Mouse (Mus musculus) brain, embryonic 14.5 days (tissue): ENCODE data around the gene Trmt10a. TPM values are rescaled to one million over a fixed set of nuclear protein-coding genes. Genes with fewer than 3 reads are reported as not detected.
A peak's percentile ranks its signal among the peaks of the same experiment; 100 is the strongest.

Source experiments
- DNase-seq: peaks from one replicate; pipeline ENCODE4 v3.0.0-alpha.2; 2011; ENCODE audit warnings: low read depth
- CTCF ChIP-seq: fragments of 200-500 bp; IDR thresholded peaks from 2 replicates; pipeline ENCODE4 v1.5.1; 2012; ENCODE audit warnings: inconsistent platforms, mild to moderate bottlenecking, moderate library complexity, borderline replicate concordance; ENCODE audit not compliant: insufficient read depth, insufficient read length; ENCODE audit errors: extremely low read depth
- POLR2A ChIP-seq: fragments of 200-500 bp; IDR thresholded peaks from 2 replicates; pipeline ENCODE4 v1.6.1; 2012; ENCODE audit warnings: mild to moderate bottlenecking, inconsistent platforms, borderline replicate concordance; ENCODE audit not compliant: poor library complexity, insufficient read depth, insufficient read length, severe bottlenecking; ENCODE audit errors: extremely low read depth
- polyA plus RNA-seq: library from polyadenylated mRNA; depleted of rRNA; stranded (reverse); fragments of >200 nt; gene quantifications from 2 replicates; pipeline ENCODE4 v1.2.3, GENCODE M21; 2012

The Trmt10a gene
- polyA plus RNA-seq, 1 experiment, result 6.6 TPM

- DNase-seq, result peak; percentile 53
- no peak for TF ChIP-seq CTCF
- no peak for TF ChIP-seq POLR2A
Observed at GRCm38 (mm10) chr3:138142052-138142732, 1.1 kb upstream of the Trmt10a start.

- TF ChIP-seq CTCF, result no peak
- TF ChIP-seq POLR2A, result no peak
- peak; percentile 7 for DNase-seq
Observed at GRCm38 (mm10) chr3:138142733-138143314, 424 bp upstream of the Trmt10a start.

- DNase-seq, result peak; percentile 64
- no peak for TF ChIP-seq CTCF
- no peak for TF ChIP-seq POLR2A
Observed at GRCm38 (mm10) chr3:138144060-138144641, 903 bp downstream of the Trmt10a start.

DNA sequence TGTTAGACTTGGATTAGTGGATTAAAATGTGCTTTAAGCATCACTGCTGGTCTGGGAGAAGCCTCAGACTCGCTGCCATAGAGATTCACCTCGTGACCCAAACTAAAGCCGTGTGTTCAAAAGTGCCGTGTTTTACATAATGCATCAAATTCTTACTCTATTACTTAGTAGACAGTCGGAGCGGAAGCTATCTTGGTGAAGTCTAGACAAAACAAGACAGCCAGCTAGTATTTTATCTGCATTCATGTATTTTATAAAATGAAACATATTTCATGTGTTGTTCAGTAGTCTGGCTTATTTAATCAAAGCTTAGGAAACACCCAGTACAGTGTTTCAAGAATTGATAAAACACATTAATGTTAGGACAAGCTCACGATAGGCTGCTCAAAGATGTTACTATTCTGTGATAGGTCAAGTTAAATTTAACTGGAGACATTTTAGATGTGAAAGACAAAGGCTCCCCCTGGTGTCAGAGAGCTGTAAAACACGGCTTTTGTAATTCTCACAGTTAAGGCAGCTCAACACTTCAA lies 1.5 kb downstream of the Trmt10a start, which contains the start of gene Mttp:
TSS of gene Mttp (minus strand) at position 327 of the 530 bp plus-strand sequence.
- peak; percentile 94 for DNase-seq
- TF ChIP-seq CTCF (peak; percentile 55; the same call in 1 of the 2 replicates), POLR2A (no peak)

DNA sequence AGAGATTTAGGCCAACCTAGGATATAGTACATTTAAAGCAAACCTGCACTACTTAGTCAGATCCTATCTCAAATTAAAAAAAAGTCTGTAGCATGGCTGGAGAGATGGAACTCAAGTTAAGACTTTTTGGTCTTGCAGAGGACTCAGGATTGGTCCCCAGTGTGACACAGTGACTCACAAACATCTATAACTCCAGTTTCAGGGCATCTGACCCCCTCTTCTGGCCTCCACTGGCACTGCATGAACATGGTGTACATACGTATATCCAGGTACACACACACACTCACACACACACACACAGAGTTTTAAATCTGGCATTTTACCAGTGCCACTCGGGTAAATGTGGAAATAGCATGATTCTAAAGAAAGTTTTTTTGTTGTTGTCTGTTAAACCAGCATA lies 5.6 kb downstream of the Trmt10a start:
- TF ChIP-seq POLR2A (no peak), CTCF (no peak)

GRCm38 (mm10) chr3:138155062-138155461 lies 11.8 kb downstream of the Trmt10a start:
- no peak for TF ChIP-seq POLR2A
- no peak for TF ChIP-seq CTCF
- no peak for DNase-seq

More for the DNA sequence above, 5.6 kb downstream of the Trmt10a start:
- no peak for DNase-seq

GRCm38 (mm10) chr3:138156651-138157050 lies 13.4 kb downstream of the Trmt10a start:
- TF ChIP-seq POLR2A (no peak), CTCF (no peak)
- DNase-seq, result no peak

- no peak for DNase-seq
- TF ChIP-seq CTCF (no peak), POLR2A (no peak)
Observed at GRCm38 (mm10) chr3:138161623-138162022, 18.4 kb downstream of the Trmt10a start.

DNA sequence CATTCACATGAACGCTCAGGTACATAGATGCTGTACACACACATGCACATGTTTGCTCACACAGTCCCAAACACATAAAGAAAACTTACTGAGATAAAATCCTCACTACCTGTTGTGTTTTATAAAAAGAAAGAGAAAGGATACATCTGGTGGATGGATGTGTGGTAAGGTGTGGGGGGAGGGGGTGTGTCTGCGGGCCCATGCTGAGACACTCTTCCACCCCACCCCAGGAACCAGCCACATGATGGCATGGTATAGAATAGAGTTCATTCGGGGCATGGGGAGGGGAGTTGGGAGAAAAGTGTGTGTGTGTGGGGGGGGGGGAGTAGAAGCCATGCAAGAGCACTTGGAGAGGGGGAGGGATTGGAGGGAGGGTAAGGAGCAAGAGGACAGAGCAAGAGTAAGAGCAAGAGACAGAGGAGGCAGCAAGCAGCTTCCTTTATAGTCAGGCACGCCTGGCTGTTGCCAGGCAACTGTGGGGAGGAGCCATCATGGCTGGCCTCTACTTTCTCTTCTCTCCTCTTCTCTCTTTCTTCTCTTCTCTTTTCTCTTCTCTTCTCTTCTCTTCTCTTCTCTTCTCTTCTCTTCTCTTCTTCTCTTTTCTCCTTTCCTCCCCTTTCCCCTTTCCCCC lies 19.4 kb downstream of the Trmt10a start:
- peak; percentile 18 for DNase-seq
- TF ChIP-seq POLR2A (no peak), CTCF (no peak)

GRCm38 (mm10) chr3:138173291-138173690 lies 30.0 kb downstream of the Trmt10a start:
- DNase-seq, result no peak
- no peak for TF ChIP-seq POLR2A
- TF ChIP-seq CTCF, result no peak

DNA sequence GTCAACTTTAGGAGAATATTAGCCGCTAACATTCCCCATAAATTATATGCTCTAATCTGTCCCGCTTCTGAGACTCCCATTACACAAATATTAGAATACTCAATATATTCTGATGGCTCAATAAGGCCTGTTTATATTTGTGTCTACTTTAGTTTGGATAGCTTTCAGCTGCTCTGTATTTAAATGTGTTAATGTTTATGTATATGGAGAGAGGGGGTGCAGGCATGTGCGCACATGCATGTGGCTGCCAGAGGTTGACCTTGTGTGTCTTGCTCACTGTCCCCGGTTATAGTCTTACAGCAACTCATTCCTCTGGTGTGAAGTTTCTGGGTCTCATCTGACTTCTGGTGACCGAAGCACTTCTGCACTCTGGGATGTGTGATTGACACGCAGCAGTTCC lies 32.3 kb downstream of the Trmt10a start:
- DNase-seq, result no peak

DNA sequence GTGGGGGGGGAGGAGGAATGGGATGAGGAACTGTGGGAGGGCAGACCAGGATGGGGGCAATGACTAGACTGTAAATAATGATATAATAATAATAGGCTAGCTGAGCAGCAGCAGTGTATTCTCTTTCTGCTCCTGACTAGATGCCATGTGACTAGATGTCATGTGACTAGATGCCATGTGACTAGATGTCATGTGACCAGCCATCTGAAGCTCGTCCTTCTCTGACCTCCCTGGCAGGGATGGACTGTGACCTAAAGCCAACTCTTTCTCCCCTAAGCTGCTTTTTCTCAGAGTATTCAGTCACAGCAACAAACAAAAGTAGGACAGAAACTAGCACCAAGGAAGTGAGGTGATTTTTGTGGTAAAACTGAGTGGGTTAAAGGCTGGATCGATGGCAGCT lies 38.8 kb downstream of the Trmt10a start:
- TF ChIP-seq CTCF, result no peak
- no peak for TF ChIP-seq POLR2A
- no peak for DNase-seq

More for the DNA sequence above, 32.3 kb downstream of the Trmt10a start:
- TF ChIP-seq POLR2A, result no peak
- TF ChIP-seq CTCF, result no peak
